Mouse (Mus musculus) small intestine, adult 2 months (tissue): Measurements from ENCODE around the gene Palm2.

Experiments
- CTCF ChIP-seq: fragments of 200-500 bp; IDR thresholded peaks from 2 replicates; pipeline ENCODE4 v1.5.1; 2012; ENCODE audit warnings: low read depth, mild to moderate bottlenecking, control low read depth, inconsistent platforms, low read length, moderate library complexity, mixed read lengths; ENCODE audit not compliant: insufficient replicate concordance, insufficient read length; ENCODE audit errors: extremely low read depth
- POLR2A ChIP-seq: fragments of 200-500 bp; IDR thresholded peaks from 2 replicates; pipeline ENCODE4 v1.6.1; 2012; ENCODE audit warnings: low read depth, mild to moderate bottlenecking, control low read depth, inconsistent platforms, low read length, moderate library complexity

GRCm38 (mm10) chr4:57585281-57585800 lies 151.3 kb downstream of the Palm2 start:
- no peak for TF ChIP-seq CTCF
- TF ChIP-seq POLR2A: no peak
